Mouse (Mus musculus) testis, postnatal 10 days (tissue): ENCODE results near the gene Abr.

Source experiments
- DNase-seq: peaks from one replicate; pipeline ENCODE4 v3.0.0; 2021; ENCODE audit warnings: low spot score

The Abr gene

GRCm38 (mm10) chr11:76493811-76494274 is 128.3 kb downstream of the Abr start:
- DNase-seq, result no peak

GRCm38 (mm10) chr11:76493167-76493566 is 128.9 kb downstream of the Abr start:
- DNase-seq, result no peak

- peak; percentile 39 for DNase-seq
These were observed 130.3 kb downstream of the Abr start for GRCm38 (mm10) chr11:76491817-76492216.

GRCm38 (mm10) chr11:76489407-76489806 is 132.7 kb downstream of the Abr start:
- no peak for DNase-seq

- DNase-seq, result no peak
These were observed 135.1 kb downstream of the Abr start for GRCm38 (mm10) chr11:76487024-76487423.

- no peak for DNase-seq
These were observed 138.1 kb downstream of the Abr start for GRCm38 (mm10) chr11:76484033-76484432.

GRCm38 (mm10) chr11:76483171-76483727 is 138.9 kb downstream of the Abr start:
- DNase-seq, result no peak

GRCm38 (mm10) chr11:76482697-76483096 is 139.4 kb downstream of the Abr start:
- DNase-seq, result no peak

GRCm38 (mm10) chr11:76482183-76482582 is 139.9 kb downstream of the Abr start:
- peak; percentile 38 for DNase-seq

- DNase-seq, result no peak
These were observed 142.4 kb downstream of the Abr start for GRCm38 (mm10) chr11:76479729-76480128.

- DNase-seq, result no peak
These were observed 143.1 kb downstream of the Abr start for GRCm38 (mm10) chr11:76478676-76479655.

GRCm38 (mm10) chr11:76477095-76477525 is 145.0 kb downstream of the Abr start:
- no peak for DNase-seq

- DNase-seq, result peak; percentile 59
These were observed 145.6 kb downstream of the Abr start for GRCm38 (mm10) chr11:76476376-76477094.

- no peak for DNase-seq
These were observed 149.5 kb downstream of the Abr start for GRCm38 (mm10) chr11:76472617-76473016.

GRCm38 (mm10) chr11:76469311-76469998 is 152.7 kb downstream of the Abr start:
- DNase-seq, result peak; percentile 58

- peak; percentile 64 for DNase-seq
These were observed 153.8 kb downstream of the Abr start for GRCm38 (mm10) chr11:76468347-76468746.

GRCm38 (mm10) chr11:76467487-76468005 is 154.6 kb downstream of the Abr start:
- DNase-seq, result no peak

- DNase-seq, result no peak
These were observed 155.0 kb downstream of the Abr start for GRCm38 (mm10) chr11:76467073-76467472.

- no peak for DNase-seq
These were observed 156.2 kb downstream of the Abr start for GRCm38 (mm10) chr11:76465879-76466278.

- DNase-seq, result no peak
These were observed 160.4 kb downstream of the Abr start for GRCm38 (mm10) chr11:76461696-76462095.

GRCm38 (mm10) chr11:76461201-76461600 is 160.9 kb downstream of the Abr start:
- DNase-seq, result no peak

- no peak for DNase-seq
These were observed 162.6 kb downstream of the Abr start for GRCm38 (mm10) chr11:76459489-76459888.
